Mouse (Mus musculus) liver, adult 2 months (tissue): Measurements from ENCODE around the gene Vps50.

Experiments
- CTCF ChIP-seq: fragments of 200-500 bp; IDR thresholded peaks from 2 replicates; pipeline ENCODE4 v1.5.1; 2011; ENCODE audit warnings: low read depth, low read length, control low read depth
- POLR2A ChIP-seq: fragments of 200-500 bp; IDR thresholded peaks from 2 replicates; pipeline ENCODE4 v1.6.1; 2011; ENCODE audit warnings: low read length, control low read depth; ENCODE audit not compliant: insufficient read depth; ENCODE audit errors: extremely low read depth

DNA sequence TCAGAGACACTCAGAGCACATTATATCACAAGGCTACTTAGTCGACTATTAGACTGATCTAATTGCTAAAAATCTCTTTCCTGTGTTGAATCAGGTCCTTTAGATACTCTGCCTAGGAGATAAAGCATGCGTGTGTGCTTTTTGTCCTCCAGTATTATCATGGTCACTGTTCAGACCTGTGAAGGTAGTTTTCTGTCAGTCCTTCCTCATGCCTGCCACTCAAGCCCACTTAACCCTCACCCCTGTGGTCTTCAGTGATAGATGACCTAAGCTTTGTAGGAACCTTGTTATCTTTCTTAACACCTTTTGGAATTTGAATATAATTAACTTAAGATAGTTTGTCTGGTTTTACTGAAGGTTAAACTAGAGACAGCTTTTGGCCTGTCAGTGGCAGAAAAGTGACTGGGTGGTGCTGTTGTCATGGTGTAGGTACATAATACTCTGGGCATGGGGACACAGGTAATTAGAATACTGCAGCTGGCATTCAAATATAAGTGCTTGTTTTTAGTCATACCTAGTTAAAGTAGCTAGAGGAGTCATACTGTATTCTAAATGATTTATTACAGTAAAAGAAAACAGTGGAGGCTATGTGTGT is 74.1 kb downstream of the Vps50 start:
- TF ChIP-seq CTCF, result no peak
- no peak for TF ChIP-seq POLR2A
